Mouse (Mus musculus) cerebellum, adult 8-10 months (tissue): ENCODE results near the gene Defb26.

Source experiments
- DNase-seq: peaks from one replicate; pipeline ENCODE4 v3.0.0; 2022

The Defb26 gene

DNA sequence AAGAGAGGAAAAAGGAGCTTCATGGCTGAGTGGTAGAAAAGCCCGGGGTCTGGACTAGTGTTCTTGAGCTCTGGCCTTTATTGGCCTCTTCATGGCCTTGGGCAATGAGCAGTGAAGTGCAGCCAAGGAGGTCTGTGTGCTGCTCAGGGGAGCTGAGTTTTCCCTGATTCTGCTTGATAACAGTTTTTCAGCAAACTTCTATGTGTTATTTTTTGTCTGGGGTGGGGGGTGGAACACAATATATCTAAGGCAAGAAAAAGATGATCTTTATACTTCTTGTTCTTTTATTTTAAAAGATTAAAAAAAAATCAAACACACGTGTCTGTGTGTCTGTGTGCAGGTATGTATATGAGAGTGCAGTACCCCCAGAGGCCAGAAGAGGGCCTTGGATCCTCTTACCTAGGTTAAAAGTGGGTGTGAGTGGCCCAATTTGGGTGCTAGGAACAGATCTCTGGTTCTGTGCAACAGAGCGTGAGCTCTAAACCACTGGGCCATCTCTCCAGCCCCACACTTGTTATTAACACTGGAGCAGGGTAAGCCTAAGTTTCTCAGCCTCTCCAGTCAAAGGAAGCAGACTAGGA lies 46.8 kb downstream of the Defb26 start, which contains the start of gene Defb23:
TSS of gene Defb23 (minus strand) at position 51 of the 581 bp plus-strand sequence.
- DNase-seq = no peak

DNA sequence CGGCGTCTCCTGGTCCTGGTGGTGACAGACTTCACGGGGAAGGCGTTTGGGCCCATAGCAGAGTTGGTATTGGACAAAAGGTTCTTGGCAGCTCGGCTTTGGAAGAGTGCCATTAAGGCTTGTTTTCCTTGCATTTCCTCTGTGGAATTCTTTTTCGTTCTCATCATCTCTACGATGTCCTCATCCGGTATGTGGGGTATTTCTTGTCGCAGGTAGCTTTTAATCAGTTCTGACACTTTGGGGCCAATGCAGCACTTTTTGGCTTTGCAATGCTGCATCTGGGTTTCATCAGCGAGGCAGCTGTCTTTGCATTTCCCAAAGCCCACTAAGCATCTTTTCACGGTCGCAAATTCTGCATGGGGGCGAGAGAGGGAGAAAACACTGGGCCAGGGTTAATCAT lies 52.3 kb downstream of the Defb26 start:
- no peak for DNase-seq
